Mouse (Mus musculus) liver, embryonic 14.5 days (tissue): ENCODE data around the gene Mkrn2os. TPM values are rescaled to one million over a fixed set of nuclear protein-coding genes. Genes with fewer than 3 reads are reported as not detected.

Experiments
- ATAC-seq: fragments of 200-750 bp; cut with Nextera tagmentation; 2 replicates; pipeline ENCODE4 v1.8.0; 2017; ENCODE audit warnings: moderate number of reproducible peaks, mild to moderate bottlenecking, moderate library complexity; ENCODE audit not compliant: insufficient read depth
- DNase-seq, 3 experiments: peaks; one replicate each; pipeline ENCODE4 v3.0.0-alpha.2; 2012 to 2013; ENCODE audit warnings: low read depth in 3 of 3, low spot score in 3 of 3
- H3K27ac ChIP-seq: fragments of 300-500 bp; sonication (generic); 2 replicates; pipeline ENCODE4 v1.5.1; 2014; ENCODE audit warnings: moderate library complexity, mild to moderate bottlenecking, control low read depth, inconsistent platforms
- H3K27me3 ChIP-seq: fragments of 300-500 bp; sonication (generic); 2 replicates; pipeline ENCODE4 v1.6.1; 2014; ENCODE audit warnings: mild to moderate bottlenecking, low read length, moderate library complexity; ENCODE audit not compliant: control insufficient read depth, insufficient read depth
- H3K36me3 ChIP-seq: fragments of 300-500 bp; sonication (generic); replicated peaks from 2 replicates; pipeline ENCODE4 v1.6.1; 2014; ENCODE audit warnings: low read depth; ENCODE audit not compliant: control insufficient read depth, insufficient read depth
- H3K4me1 ChIP-seq, 2 experiments: fragments of 200-500 bp in 1 of 2; fragments of 300-500 bp in 1 of 2; sonication (generic) in 1 of 2; replicated peaks; 2 replicates each; pipeline ENCODE4 v1.6.1; 2012 to 2014; ENCODE audit warnings: antibody characterized with exemption in 1 of 2, inconsistent platforms in 1 of 2, low read length in 1 of 2; ENCODE audit not compliant: control insufficient read depth in 2 of 2, insufficient read depth in 2 of 2
- H3K4me2 ChIP-seq: fragments of 300-500 bp; sonication (generic); 2 replicates; pipeline ENCODE4 v1.6.1; 2014; ENCODE audit warnings: low read depth, mild to moderate bottlenecking, control low read depth, moderate library complexity
- H3K4me3 ChIP-seq, 2 experiments: fragments of 200-500 bp in 1 of 2; fragments of 300-500 bp in 1 of 2; sonication (generic) in 1 of 2; 2 replicates each; pipeline ENCODE4 v1.5.1; 2012 to 2014; ENCODE audit warnings: low read depth in 2 of 2, low read length in 2 of 2, mild to moderate bottlenecking in 2 of 2, control low read depth in 1 of 2, inconsistent platforms in 1 of 2, moderate library complexity in 1 of 2; ENCODE audit not compliant: insufficient read depth in 1 of 2
- H3K9ac ChIP-seq: fragments of 300-500 bp; sonication (generic); replicated peaks from 2 replicates; pipeline ENCODE4 v1.6.1; 2014; ENCODE audit warnings: mild to moderate bottlenecking, control low read depth, moderate library complexity
- H3K9me3 ChIP-seq: fragments of 300-500 bp; sonication (generic); 2 replicates; pipeline ENCODE4 v1.6.1; 2016; ENCODE audit warnings: low read length, mixed read lengths; ENCODE audit not compliant: control insufficient read depth
- CTCF ChIP-seq: IDR thresholded peaks from 2 replicates; pipeline ENCODE4 v1.5.1; 2016; ENCODE audit warnings: antibody characterized with exemption, low read depth, control low read depth
- EP300 ChIP-seq: IDR thresholded peaks from 2 replicates; pipeline ENCODE4 v1.6.1; 2016; ENCODE audit warnings: antibody characterized with exemption, low read depth
- WGBS: fragments of 180-500 bp; shearing (Covaris S2); extraction: QIAGEN DNeasy Blood & Tissue Kit; methylation state at CpG from one replicate; pipeline ENCODE4 v1.1.7; 2014; ENCODE audit not compliant: insufficient replicate concordance; 5-methylcytosine and 5-hydroxymethylcytosine counted together
- polyA plus RNA-seq, 2 experiments: library from polyadenylated mRNA; depleted of rRNA in 1 of 2; stranded (reverse) in 1 of 2; unstranded in 1 of 2; fragments of >200 nt; fragmentation: Nextera tagmentation in 1 of 2; extraction: Ambion mirVana in 1 of 2; gene quantifications; 2 replicates each; pipeline versions ENCODE4 v1.2.1 to v1.2.3; 2012 to 2014

The Mkrn2os gene
- polyA plus RNA-seq, 2 experiments: 5.3 to 8.0 TPM

GRCm38 (mm10) chr6:115620942-115621341 is 28.6 kb upstream of the Mkrn2os start:
- H3K4me2 ChIP-seq: no peak overlapping the region
- DNase-seq (no peak), ATAC-seq (no peak)
- no peak overlapping the region for H3K9ac ChIP-seq
- H3K4me1 ChIP-seq: no peaks in the 10 kb centered on the region; a peak in 1 of 4 replicates
- TF ChIP-seq CTCF (no peak), EP300 (no peak)
- H3K27me3 ChIP-seq: no peaks in the 10 kb centered on the region
- WGBS: 73% methylated on average over 1 of the region's 1 CpGs
- no peaks in the 10 kb centered on the region for H3K9me3 ChIP-seq
- no peak overlapping the region for H3K27ac ChIP-seq
- H3K4me3 ChIP-seq: no peak overlapping the region
- peaks cover 69% of the 10 kb centered on the region for H3K36me3 ChIP-seq

GRCm38 (mm10) chr6:115619818-115620217 is 27.4 kb upstream of the Mkrn2os start:
- DNase-seq (no peak), ATAC-seq (peak; percentile 8; the same call in 1 of the 2 replicates)
- Histone ChIP-seq H3K9ac (no peak overlapping the region), H3K4me2 (no peak overlapping the region), H3K4me3 (no peak overlapping the region), H3K27me3 (no peaks in the 10 kb centered on the region), H3K4me1 (no peaks in the 10 kb centered on the region; a peak in 1 of 4 replicates), H3K27ac (no peak overlapping the region), H3K9me3 (no peaks in the 10 kb centered on the region), H3K36me3 (peaks cover 64% of the 10 kb centered on the region)
- WGBS: 62% methylated on average over 10 of the region's 10 CpGs
- no peak for TF ChIP-seq EP300
- no peak for TF ChIP-seq CTCF

DNA sequence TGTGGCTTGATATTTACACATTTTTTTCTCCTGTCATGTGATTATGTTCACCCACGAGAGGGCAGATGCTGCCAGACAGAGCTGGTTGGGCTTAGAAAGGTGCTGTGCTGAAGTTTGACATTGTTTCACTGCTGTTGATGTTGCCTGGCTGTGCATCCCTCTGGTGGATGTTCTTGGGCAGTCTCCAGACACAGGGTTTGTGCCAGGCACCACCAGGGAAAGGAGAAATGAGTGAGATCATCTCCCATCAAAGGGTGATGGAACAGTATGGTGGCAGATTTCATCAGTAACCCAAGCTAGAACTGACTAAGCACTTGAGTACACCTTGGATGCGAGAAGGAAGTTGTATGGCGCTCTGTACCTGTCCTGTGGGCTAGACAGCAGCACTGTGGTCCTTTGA is 23.6 kb upstream of the Mkrn2os start:
- DNase-seq (no peak), ATAC-seq (no peak)
- Histone ChIP-seq H3K36me3 (peaks cover 49% of the 10 kb centered on the region), H3K27me3 (no peaks in the 10 kb centered on the region), H3K4me2 (no peak overlapping the region), H3K4me1 (no peaks in the 10 kb centered on the region; a peak in 1 of 4 replicates), H3K9ac (no peak overlapping the region), H3K9me3 (no peaks in the 10 kb centered on the region), H3K4me3 (no peak overlapping the region), H3K27ac (no peak overlapping the region)
- TF ChIP-seq CTCF (no peak), EP300 (no peak)
- WGBS: 78% methylated on average over 3 of the region's 3 CpGs

DNA sequence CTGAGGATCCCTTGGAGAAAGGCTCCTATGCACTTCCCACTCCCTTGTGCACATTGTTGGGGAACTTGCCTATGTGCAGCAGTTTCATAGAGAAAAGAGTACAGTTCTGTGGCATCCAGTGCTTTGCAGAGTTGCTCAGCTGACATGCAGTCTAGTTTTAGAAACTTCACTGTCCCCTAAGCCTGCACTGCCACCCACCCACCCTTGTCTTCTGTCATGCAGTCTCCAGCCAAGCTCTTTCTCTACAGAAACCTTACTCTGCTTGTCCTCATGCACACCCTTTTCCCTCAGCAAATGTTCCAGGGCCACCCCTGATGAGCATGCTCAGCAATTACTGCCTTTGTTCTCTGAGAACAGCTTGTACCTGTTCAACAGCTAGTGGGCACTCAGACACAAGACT is 21.4 kb upstream of the Mkrn2os start:
- H3K36me3 ChIP-seq: peaks cover 27% of the 10 kb centered on the region
- no peak overlapping the region for H3K4me3 ChIP-seq
- no peaks in the 10 kb centered on the region for H3K9me3 ChIP-seq
- no peak overlapping the region for H3K4me2 ChIP-seq
- TF ChIP-seq CTCF (no peak), EP300 (no peak)
- no peak overlapping the region for H3K27ac ChIP-seq
- H3K9ac ChIP-seq: no peak overlapping the region
- ATAC-seq: no peak
- no peaks in the 10 kb centered on the region for H3K4me1 ChIP-seq
- no peak for DNase-seq
- no peaks in the 10 kb centered on the region for H3K27me3 ChIP-seq

DNA sequence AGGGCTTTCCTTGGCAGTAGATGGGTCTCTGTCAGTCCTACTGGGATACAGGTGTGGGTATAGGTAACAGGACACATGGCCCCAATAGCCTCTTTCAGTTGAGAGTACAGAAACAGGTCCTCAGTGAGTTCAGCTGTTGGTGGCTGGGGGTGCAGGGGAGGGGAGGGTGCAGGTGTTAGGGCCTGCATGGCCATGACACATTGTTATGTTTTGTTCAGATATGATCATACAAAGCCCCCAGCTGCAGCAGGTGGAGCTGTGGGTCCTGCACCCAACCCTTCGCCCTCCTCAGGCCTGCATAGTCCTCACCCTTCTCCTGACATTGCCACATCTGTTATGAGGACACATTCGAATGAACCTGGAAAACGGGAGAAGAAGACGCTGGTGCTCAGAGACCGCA is 17.9 kb upstream of the Mkrn2os start:
- peaks cover 12% of the 10 kb centered on the region for H3K36me3 ChIP-seq
- 80% methylated on average over 5 of the region's 5 CpGs for WGBS
- no peak overlapping the region for H3K27ac ChIP-seq
- no peak for TF ChIP-seq CTCF
- TF ChIP-seq EP300: no peak
- no peak for DNase-seq
- H3K9ac ChIP-seq: no peak overlapping the region
- no peaks in the 10 kb centered on the region for H3K9me3 ChIP-seq
- no peak overlapping the region for H3K4me2 ChIP-seq
- no peaks in the 10 kb centered on the region for H3K4me1 ChIP-seq
- no peak for ATAC-seq
- no peak overlapping the region for H3K4me3 ChIP-seq
- H3K27me3 ChIP-seq: no peaks in the 10 kb centered on the region

DNA sequence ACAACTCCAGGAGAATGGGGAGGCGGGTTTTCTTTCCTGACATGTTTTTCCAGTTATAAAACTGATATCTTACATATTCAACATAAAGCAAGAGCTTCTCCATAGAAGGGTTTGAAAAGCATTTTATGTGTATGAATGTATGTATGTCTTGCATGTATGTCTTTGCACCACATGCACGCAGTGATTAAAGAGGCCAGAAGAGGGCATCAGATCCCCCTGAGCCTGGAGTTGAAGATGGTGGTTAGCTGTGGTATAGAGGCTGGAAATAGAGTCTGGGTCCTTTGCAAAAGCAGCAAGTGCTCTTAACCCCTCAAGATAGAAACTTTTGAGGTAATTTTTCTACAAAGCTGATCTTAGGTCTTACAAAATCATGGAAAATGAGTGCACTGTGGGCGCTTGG is 16.7 kb upstream of the Mkrn2os start:
- DNase-seq: peak in 1 of 3 experiments; percentile 23
- WGBS: 55% methylated on average over 3 of the region's 3 CpGs
- H3K27me3 ChIP-seq: no peaks in the 10 kb centered on the region
- H3K4me1 ChIP-seq: no peaks in the 10 kb centered on the region
- no peaks in the 10 kb centered on the region for H3K9me3 ChIP-seq
- H3K9ac ChIP-seq: no peak overlapping the region
- no peak overlapping the region for H3K27ac ChIP-seq
- H3K36me3 ChIP-seq: peaks cover 5% of the 10 kb centered on the region
- no peak overlapping the region for H3K4me2 ChIP-seq
- no peak overlapping the region for H3K4me3 ChIP-seq
- ATAC-seq: 0 out of 2 replicates have a peak, but pooled peaks have one; percentile 40
- no peak for TF ChIP-seq EP300
- peak; percentile 64 for TF ChIP-seq CTCF
